Mouse (Mus musculus) heart, adult 8-10 months (tissue): ENCODE results near the gene Crb2. TPM values are rescaled to one million over a fixed set of nuclear protein-coding genes. Genes with fewer than 3 reads are reported as not detected.
A peak's percentile ranks its signal among the peaks of the same experiment; 100 is the strongest.

Experiments used
- DNase-seq: peaks from one replicate; pipeline ENCODE4 v3.0.0; 2022; ENCODE audit warnings: low spot score
- total RNA-seq, 4 experiments: library from RNA; stranded (reverse); gene quantifications; 2 replicates each; pipeline ENCODE4 v1.2.4; 2022

Crb2 gene
- total RNA-seq, 4 experiments from 2014 or later = 0.41 to 1.1 (median 0.77) TPM

DNA sequence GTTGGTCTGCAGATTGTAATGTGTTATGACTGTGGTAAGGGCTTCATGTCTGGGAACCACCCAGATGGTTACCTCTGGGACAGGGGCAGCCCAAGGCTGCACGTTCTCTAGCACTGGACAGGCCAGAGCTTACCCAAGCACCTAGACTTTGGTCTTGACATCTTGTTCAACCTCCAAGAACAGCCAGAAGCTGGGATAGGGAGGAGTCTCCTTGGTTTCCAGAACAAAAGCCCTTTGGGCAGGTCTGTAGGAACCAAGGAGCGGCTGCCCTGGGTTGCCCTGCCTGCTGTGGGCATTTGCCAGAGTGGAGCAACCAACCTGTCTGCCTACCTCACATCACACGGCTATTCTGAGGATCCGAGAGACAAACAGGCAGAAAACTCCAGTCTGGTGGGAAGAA, 21.0 kb downstream of the Crb2 start:
- DNase-seq = no peak

GRCm38 (mm10) chr2:37799137-37799536, 23.1 kb downstream of the Crb2 start:
- peak; percentile 8 for DNase-seq

DNA sequence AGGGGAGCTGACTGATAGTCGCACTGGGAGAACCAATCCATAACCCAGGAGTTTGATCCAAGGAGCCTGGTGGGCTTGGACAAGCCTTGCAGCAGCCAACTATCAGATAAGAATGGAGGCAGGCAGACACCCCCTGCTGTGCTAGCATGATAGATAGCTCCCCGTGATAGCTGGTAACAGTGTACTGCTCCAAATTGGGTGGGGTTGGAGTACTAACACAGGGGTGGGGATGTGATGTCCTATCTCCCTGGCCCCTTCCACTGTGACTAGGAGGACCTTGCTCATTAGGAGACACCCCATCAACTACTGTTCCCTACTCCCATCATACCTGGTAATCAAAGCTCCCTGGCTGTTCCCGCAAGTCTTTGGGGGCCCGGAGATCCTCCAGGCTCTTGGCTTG, 25.6 kb downstream of the Crb2 start:
- no peak for DNase-seq

- peak; percentile 48 for DNase-seq
Observed at GRCm38 (mm10) chr2:37802610-37803212, 26.7 kb downstream of the Crb2 start.

DNA sequence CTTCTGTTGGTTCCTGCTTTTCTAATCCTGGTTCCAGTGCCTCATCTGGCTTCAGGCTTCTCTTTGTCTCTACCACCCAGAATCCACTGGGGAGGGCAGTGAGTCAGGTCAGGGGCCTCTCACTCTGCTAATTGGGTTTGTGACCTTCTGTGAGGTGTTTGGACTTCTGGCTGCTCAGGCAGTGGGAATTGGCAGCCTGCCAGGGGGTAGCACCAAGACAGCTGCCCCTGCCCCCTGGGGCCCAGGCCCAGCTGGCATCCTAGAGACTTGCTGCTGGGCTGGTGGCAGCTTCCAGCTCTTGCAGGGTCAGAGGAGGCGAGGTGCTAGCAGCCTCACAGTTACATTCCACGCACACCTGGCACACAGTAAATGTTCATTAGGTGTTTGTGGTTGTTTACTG, 35.6 kb downstream of the Crb2 start:
- DNase-seq = no peak

DNA sequence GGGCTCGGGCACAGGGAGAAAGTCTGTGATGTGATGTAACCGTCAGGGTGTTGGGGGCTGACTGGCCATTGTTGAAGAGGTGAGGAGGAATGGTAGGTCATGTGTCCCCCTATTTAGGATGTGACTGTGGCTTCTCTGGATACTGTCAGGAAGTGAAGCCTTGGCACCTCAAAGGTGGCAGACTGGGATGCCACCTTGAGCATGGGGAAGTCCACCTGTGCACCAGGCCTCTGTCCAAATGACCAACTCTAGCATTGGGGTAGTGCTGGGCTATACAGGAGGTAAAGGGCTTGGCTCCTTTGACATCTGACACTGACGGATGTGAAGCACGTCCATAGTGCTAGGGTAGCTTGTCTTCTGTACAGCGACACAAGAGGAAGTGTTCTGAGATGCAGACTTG, 36.4 kb downstream of the Crb2 start:
- DNase-seq = no peak

GRCm38 (mm10) chr2:37814820-37815361, 38.8 kb downstream of the Crb2 start:
- DNase-seq = no peak

DNA sequence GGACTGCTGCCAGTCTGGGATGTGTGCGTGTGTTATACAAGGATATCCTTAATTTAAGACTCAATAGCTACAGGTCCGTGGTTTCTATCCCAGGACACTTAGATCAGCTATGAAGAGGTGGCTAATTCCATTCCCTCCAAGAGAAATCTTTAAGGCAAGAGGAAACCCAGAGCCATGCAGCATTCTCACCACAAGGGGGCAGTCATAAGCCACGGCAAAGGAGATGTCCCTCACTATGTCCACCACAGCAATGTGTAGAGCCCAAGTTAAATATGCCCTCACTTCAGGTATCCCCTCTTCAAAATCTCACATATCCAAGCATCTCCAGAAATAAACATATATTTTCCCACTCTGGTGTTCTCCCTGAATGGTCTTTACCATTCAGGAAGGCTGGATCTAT, 39.6 kb downstream of the Crb2 start:
- DNase-seq = peak; percentile 74

- DNase-seq = no peak
Observed at GRCm38 (mm10) chr2:37818761-37819525, 42.9 kb downstream of the Crb2 start.

DNA sequence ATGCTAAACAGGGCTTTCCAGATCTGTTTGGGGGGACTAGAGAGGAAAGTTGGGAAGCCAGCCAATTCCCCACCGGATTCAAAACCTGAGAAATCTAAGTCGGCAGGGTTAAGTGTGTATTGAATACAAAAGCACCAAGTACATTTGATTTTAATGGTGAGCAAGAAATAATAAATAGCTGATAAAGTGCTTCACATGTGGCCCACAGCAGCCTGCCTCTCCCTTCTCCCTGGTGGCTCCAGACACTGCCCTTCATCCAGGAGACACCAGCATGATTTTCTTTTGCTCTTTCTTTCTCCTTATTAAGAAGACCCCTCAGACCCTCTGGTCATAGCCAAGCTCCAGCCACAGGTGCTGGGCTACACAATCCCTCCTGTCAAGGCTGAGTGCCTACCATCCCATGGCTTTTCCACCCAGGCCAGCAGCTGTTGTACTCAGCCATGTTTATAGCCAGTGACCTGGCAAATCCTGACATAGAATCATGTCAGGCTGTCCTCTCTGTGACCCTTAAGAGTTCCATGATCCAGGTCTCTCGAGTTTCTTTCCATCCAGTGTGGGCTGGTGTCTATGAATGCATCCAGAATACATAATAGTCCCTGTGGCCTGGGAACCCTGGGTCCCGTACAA, 43.6 kb downstream of the Crb2 start:
- DNase-seq = no peak

GRCm38 (mm10) chr2:37822122-37822521, 46.1 kb downstream of the Crb2 start:
- DNase-seq = no peak

DNA sequence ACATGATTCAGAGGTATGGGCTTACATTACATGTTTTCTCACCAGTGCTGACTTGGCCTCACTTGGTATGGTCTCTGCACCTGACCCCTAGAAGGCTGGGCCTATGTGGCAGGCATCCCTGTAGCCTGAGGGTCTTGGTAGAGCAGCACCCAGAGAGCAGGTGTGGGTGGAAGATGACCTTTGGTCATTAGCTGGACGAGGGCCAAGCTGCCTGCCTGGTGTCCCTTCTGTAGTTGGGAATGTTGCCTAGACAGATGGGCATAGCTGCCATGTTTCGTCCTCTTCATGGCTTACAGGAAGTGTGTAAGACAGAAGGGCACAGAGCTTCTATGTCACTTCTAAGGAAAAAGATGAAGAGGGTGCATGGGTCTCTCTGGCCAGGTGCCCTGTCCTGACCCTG, 47.8 kb downstream of the Crb2 start:
- DNase-seq = no peak

GRCm38 (mm10) chr2:37829758-37830275, 53.8 kb downstream of the Crb2 start:
- no peak for DNase-seq

- no peak for DNase-seq
Observed at GRCm38 (mm10) chr2:37832253-37832652, 56.2 kb downstream of the Crb2 start.

DNA sequence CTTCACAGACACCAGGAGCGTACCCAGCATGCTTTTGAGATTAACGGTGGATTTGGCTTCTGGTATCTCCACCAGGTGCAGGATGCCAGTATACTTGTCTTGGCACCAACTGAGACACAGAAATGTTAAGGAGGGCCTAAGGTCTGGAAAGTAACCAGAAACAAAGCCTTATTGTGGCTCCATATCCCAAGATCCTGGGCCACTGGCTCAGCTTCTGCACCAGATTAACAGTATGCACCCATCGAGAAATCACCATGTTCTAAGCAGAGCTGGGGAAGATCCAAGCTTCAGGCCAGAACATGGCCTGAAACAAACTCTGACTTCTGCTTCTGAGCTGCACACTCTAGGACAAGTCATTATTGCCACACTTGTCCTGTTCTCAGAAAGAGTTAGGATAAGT, 60.9 kb downstream of the Crb2 start:
- no peak for DNase-seq

DNA sequence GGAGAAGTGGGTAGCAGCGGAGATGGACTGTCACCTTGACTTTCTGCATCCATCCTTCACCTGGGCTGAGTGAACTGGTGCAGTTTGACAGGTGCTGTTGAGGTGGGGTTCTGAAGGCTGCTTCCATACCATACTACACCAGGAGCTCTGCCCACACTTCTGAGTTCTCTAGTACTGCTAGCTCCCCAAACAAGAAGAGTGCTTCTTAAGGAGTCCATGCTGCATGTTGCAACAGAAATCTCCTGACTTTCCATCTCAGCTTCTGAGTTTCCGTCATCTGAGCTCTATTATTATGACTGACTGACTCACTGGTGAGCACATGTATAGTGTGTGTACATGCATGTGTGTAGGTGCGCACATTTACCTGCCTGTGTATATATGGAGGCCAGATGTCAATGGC, 61.5 kb downstream of the Crb2 start:
- no peak for DNase-seq

DNA sequence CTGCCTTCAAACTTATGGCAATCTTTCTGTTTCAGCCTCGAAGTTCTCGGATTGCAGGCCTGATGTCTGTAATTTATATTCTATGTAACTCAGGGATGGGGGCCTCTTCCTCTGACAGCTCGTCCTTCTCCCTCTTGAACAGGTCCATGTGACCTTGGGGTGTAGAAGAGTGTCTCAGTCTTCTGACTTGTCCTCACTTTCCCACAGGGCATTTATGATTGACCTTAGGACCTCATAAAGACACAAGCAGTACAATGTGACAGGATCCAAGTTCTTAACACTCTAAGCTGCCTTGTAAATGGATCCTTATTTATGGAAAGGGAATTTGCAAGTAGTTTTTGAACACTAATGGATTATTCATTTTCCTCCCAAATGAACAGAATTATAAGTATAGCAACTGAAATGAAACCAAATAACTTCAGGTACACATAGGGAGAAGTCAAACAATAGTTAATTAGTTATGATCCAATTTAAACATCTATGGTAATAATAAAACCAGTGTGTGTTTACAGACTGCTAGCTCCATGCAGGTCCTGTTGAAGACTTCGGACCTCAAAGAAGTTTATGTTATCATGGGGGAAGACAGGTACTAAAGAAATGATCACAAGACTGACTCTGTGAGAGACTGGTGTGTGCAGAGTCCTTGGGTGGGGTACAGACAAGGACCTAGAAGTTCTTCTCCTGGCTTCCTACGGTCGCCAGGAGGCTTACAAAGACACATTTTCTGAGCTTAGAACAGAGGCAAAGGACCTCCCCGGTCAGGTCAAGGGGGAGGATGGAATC, 62.3 kb downstream of the Crb2 start:
- no peak for DNase-seq

GRCm38 (mm10) chr2:37839922-37840321, 63.9 kb downstream of the Crb2 start:
- no peak for DNase-seq

DNA sequence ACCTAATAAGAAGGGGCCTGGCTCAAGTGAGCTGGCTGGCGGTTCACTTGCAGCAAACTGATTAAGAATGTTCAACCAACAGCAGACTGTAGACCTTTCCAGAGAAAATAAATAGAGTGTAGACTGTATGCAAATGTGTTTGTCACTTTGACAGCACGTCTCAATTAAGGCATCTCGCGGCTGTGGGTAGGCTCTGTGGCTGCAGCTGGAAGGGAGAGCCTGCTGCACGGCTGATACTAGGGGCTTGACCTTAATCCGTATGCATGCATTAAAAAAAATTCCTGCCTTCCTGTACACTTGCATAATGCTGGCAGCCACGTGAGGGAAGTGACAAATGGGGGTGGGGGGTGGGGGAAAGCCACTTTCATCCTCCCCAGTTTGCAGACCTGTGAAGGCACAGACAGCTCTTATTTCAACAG, 66.1 kb downstream of the Crb2 start:
- no peak for DNase-seq

DNA sequence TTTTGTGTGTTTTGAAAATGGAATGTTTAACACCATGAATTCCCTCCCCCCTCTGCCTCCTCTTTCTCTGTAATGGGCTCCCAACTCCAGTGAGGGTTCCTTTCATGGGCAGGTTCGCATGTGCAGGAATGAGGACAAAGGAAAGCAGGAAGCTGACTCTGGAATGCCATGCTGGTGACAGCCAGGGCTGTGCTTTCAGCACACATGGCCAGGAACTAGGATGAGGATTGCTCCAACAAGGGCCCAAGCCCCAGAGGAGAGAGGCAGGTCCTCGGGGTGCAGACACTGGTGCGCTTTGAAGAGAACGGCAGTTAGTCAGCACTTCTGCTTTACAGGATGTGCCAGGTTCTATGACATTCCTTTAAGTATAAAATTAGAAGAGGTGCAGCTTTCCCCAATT, 66.7 kb downstream of the Crb2 start:
- DNase-seq = no peak
